Mouse (Mus musculus): ENCODE results near the gene Traf1.

The Traf1 gene

GRCm38 (mm10) chr2:34966243-34966934 lies 4.8 kb upstream of the Traf1 start:
- no peak for DNase-seq (ENCODE audit: low read depth, low spot score)

- DNase-seq (ENCODE audit: low read depth, low spot score): no peak
These were observed 4.2 kb upstream of the Traf1 start for GRCm38 (mm10) chr2:34965806-34966205.

- DNase-seq (ENCODE audit: low read depth, low spot score): no peak
These were observed 3.7 kb upstream of the Traf1 start for GRCm38 (mm10) chr2:34965293-34965692.

DNA sequence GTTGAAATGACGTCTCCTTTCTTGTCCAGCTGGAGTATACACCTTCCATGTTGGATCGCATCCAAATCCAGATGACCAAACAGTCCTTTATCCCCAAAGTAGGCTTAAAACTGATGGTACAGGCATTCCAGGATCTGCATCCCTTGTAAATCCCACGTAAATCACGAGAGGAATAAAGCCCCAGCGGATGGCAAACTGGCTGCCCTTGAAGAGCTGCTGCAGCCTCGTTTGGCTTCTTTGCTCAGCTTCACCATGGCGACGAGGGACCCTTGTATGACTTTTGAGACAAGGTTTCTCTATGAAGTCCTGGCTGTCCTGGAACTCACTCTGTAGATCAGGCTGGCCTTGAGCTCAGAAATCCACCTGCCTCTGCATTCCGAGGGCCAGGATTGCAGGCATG lies 3.1 kb upstream of the Traf1 start:
- no peak for DNase-seq (ENCODE audit: low read depth, low spot score)

GRCm38 (mm10) chr2:34964230-34964629 lies 2.7 kb upstream of the Traf1 start:
- no peak for DNase-seq (ENCODE audit: low read depth, low spot score)

- DNase-seq (ENCODE audit: low read depth, low spot score): no peak
These were observed 1.9 kb upstream of the Traf1 start for GRCm38 (mm10) chr2:34963371-34963956.

GRCm38 (mm10) chr2:34962893-34963292 lies 1.3 kb upstream of the Traf1 start:
- no peak for DNase-seq (ENCODE audit: low read depth, low spot score)

DNA sequence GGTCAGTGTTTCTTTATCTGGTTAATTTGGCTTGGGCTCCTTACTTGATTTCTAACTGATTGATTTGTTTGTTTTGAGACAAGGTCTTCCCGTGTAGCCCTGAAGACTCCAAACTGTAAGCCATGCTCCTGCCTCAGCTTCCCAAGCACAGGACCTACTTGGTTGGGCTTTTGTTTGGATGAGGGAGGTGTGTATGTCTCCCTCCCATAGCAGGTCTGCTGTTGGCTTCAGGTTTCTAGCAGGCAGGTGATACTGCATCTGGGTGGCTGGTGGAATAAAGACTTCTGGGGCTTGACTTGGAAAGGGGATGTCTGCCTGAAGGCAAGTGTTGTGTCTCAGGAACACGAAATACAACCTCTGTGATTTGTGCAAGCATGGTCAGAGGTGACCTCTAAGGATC lies 639 bp upstream of the Traf1 start:
- no peak for DNase-seq (ENCODE audit: low read depth, low spot score)

DNA sequence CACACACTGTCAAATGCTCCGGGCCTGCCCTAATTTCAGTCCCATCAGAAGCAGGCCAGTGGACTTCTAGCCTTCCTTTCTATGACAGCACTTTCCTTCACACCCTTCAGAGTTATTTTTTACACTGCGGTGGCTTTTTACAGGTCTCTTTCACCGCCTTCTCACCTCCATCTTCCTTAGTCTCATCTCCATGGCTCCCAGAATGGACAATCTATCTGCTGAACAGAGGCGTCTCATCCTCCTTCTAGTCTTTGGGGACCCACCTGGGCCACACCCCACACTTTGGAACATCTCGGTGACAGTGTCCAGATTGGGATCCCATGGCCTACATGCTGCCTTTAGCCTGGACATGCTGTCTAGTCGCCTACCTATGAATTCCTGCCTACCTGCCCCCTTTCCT lies 606 bp downstream of the Traf1 start:
- no peak for DNase-seq (ENCODE audit: low read depth, low spot score)

DNA sequence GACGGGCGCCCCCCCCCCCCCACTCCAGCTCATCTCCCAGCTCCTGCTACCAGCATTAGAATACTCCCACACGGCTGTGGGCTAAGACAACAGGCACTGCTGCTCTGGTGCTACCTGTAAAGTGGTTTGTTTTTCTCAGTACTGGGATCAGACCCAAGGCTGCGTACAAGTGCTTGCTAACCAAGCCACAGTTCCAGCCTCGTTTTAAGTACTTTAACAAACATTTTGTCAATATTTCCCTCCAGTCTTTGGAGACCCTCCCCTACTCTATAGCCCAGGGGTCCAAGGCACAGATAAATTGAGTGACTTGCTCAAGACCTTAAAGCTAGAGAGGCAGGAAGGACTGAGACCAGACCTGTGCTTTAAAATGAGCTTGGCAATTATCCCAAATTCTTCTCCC lies 1.1 kb downstream of the Traf1 start:
- no peak for DNase-seq (ENCODE audit: low read depth, low spot score)

DNA sequence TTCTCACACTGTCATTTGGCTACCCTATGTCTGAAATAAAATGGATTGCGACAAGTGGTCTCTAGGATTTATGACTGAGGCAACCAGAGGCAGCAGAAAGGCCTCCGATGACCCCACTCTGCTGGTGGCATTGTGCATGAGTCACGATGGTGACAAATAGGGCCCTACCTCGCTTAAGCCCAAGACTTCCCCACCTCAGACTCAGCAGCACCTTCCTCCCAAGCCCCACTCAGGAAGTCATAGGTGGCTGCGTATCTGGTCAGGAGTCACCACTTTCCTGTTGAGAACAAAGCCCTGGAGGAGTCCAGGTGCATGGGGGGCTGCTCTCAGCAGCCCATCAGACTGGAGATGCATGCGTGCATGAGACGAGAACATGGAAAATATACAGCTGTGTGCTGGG lies 3.0 kb downstream of the Traf1 start:
- no peak for DNase-seq (ENCODE audit: low read depth, low spot score)

DNA sequence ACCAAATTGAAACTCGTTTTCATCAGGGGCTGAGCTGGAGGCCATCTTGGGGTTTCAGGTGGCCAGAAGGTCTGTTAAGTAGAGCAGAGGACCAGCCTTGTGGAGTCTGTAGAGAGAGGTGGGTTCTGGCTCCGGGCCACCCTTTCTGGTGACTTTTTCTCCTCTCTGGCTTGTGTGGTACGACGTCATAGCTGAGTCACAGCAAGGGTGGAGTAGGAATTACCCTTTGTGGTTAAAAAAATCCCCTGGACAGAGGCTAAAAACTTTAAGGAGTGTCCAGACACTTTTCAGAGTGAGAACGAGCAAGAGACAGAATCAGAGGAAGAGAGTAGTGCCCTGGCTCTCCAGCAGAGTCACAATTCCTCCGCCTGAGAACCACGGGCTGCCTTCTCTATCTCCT lies 3.5 kb downstream of the Traf1 start:
- DNase-seq (ENCODE audit: low read depth, low spot score): no peak

DNA sequence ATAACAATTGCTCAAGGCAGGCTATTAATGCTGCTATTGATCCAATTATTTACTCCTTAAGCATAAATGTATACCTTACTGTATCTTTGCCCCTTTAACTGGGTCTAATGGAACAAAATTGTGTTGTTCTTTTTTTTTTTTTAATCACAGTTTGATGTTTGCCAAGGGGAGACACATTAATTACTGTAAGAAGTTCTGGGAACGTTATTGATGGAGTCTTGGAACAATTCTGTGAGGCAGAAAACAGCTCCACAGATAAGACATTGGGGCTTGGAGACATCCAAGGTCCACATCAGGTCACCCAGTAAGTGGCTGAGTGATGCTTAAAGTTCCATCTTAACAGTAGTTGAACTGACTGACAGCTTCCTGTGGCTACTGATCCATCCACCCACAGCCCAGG lies 4.2 kb downstream of the Traf1 start:
- DNase-seq (ENCODE audit: low read depth, low spot score): no peak

DNA sequence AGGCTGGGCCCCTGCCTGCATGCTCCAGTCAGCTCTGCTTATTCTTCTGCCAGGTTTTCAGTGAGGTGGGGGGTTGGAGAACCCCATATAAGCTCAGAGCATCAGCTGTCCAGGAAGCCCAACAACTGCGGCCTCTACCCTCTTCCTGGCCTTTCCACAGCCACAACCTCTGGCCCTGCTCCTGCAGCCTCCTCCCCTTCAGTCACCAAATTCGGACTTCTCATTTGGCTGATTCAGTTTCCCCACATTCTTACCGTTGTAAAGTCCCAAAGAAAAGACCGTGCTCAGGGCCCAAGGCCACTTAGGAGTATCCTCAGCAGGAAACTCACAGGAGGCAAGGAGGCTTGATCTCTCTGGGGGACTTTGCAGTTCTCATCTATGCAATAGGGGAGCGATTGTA lies 4.6 kb downstream of the Traf1 start:
- no peak for DNase-seq (ENCODE audit: low read depth, low spot score)

- no peak for DNase-seq (ENCODE audit: low read depth, low spot score)
These were observed 7.2 kb downstream of the Traf1 start for GRCm38 (mm10) chr2:34954344-34954743.

- no peak for DNase-seq (ENCODE audit: low read depth, low spot score)
These were observed 7.9 kb downstream of the Traf1 start for GRCm38 (mm10) chr2:34953547-34954116.

GRCm38 (mm10) chr2:34953018-34953417 lies 8.6 kb downstream of the Traf1 start:
- DNase-seq (ENCODE audit: low read depth, low spot score): no peak

DNA sequence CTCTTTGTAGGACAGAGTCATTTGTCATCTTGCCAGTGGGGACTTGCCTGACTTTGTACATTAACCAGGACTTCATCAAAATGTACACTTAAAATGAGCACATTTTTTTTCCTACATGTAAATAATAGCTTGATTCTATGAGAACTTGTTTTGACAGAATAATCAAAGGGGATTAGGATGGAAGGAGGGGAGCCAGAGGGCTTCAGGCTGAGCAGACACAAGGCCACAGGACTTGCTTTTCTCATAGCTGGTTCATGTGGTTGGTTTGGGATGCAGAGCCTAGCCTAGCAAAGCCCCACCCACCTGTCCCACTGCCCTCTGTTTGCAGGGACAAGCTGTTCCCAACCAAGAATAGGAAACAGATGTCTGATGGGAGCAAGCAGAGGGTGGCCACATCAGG lies 10.1 kb downstream of the Traf1 start:
- no peak for DNase-seq (ENCODE audit: low read depth, low spot score)

- no peak for DNase-seq (ENCODE audit: low read depth, low spot score)
These were observed 12.9 kb downstream of the Traf1 start for GRCm38 (mm10) chr2:34948622-34949021.

DNA sequence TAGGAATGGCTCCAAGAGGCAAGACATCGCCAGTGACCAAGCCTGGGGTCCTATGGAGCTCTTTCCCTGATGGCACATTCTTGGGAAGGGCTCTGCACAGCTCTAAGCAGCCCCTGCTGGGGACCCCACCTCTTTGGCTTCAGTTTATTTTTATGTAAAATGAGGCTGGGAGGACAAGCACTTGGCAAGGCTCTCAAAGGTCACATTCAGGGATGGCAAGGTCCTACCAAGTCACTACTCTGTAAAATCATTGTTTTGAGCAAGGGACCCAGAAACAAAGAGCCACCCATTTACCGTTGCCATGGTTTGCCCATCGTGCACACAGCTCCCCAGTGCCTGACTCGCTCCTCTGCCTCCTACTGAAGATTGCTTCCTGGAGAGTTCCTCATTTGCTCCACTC lies 15.5 kb downstream of the Traf1 start:
- no peak for DNase-seq (ENCODE audit: low read depth, low spot score)

DNA sequence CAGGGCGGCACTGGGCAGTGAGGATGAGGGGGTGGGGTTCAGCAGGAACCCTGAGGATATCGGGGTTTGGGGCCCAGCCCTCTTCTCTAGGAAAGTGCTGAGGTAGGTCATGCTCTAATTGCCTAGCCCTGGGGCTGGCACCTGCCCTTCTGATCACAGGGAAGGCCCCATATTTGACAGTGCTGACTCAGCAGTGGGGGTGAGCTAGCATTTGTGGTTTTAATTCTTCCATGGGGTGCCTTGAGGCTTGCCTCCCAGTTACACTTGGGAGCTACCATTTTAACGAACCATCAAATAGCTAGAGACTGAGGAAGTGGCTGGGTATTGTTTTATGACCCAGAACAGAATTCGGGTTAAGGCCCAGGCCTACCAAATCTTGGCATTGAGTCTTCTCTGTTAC lies 16.0 kb downstream of the Traf1 start:
- DNase-seq (ENCODE audit: low read depth, low spot score): no peak

DNA sequence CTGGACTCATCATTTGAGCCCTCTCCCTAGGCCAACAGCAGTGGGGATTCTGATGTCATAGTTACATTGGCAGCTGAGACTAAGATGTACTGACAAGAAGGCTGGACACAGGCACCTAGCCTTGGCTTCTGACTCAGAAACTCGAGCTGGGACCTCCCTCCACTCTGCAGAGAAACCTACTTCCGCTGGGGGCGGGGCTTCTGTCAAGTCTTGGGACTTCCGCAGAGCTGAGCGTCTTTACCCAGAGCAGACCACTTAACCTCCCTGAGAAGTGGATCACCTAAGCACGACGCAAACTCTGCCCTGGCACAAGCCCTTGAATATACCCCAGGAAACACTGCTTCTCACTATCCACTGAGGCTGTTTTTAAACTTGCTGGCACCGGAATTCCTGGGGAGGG lies 16.8 kb downstream of the Traf1 start:
- DNase-seq (ENCODE audit: low read depth, low spot score): no peak

GRCm38 (mm10) chr2:34943556-34944120 lies 17.9 kb downstream of the Traf1 start:
- DNase-seq (ENCODE audit: low read depth, low spot score): no peak
